Mouse (Mus musculus): ENCODE data around the gene Lrr1.
"Not testable (repeated sequence)": the region's sequence is repeated elsewhere in the genome, so short reads cannot be mapped to it uniquely, and the experiment has no call there.

The Lrr1 gene

GRCm38 (mm10) chr12:69168461-69169106 lies at the start of gene Lrr1:
Gene Lrr1, plus strand, starts transcription at chr12:69168814.
- DNase-seq (ENCODE audit: low read depth, low spot score), result peak; percentile 83

GRCm38 (mm10) chr12:69119908-69120307 lies 48.7 kb upstream of the Lrr1 start:
- no peak for DNase-seq (ENCODE audit: low read depth, low spot score)

DNA sequence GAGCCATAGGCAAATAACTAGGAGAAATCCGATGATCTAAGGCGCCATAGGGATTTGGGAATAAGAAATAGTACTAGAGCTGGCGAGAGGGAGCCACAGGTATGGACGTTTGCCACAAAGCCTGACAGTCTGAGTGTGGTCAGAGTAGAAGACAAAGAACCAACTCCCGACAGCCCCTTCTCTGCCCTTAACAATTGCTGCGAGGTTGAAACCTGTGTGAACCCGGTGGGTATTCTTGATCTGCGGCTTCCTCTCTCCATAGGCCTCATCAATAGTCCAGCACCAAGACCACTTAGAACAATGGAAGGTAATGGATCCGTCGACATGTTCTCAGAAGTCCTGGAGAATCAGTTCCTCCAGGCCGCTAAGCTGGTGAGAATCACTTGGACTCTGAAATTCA lies 45.8 kb upstream of the Lrr1 start:
- DNase-seq (ENCODE audit: low read depth, low spot score), result no peak

DNA sequence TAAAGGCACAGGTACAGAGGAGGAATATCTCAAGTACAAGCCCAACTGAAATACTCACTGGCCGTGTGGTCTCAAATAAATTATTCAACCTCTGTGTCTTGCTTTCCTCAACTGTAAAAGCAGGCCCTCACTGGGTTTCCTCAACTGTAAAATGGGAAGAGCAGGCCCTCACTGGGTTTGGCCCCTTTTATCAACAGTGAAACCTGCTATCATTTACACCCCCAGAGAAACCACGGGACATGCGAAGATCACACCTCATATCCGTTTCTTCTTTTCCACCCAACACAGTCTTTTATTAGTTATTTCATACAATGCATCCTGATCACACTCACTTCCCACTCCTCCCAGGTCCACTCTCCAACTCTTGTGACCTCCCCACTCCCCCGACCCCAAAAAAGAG lies 43.5 kb upstream of the Lrr1 start:
- DNase-seq (ENCODE audit: low read depth, low spot score), result no peak

DNA sequence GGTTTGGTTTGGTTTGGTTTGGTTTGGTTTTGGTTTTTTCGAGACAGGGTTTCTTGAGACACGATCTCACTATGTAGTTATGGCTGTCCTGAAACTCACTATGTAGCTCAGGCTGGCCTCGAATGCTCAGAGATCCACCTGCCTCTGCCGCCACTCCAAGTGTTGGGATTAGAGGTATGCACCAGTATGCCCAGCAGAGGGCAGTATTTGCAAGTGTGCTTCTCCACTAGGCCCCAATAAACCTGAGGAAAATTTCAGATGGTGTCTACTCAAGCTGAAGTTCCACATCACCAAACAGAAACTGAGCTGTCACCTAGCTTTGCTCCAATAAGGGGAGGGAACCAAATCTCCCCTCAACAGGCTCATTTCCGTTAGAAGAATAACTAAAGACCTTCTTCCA lies 41.4 kb upstream of the Lrr1 start:
- DNase-seq (ENCODE audit: low read depth, low spot score), result peak; percentile 50

DNA sequence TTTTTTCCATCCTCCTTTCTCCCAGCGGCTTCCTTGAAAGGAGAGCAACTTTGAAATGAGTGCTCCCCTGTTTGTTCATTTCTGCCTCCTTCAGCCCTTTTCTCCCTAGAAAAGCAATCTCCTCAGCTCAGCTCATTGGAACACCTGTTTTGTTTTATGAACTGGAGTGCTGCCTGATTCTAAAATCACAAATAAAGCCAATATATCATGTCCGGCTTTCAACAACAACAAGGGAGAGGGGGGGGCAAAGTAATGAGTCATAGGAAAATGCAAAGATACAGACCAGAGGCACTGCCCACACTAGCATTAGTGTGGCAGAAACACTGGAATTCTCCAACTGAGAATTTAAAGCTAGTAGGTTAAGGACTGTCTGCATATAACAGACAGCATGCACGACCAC lies 41.0 kb upstream of the Lrr1 start:
- no peak for DNase-seq (ENCODE audit: low read depth, low spot score)

GRCm38 (mm10) chr12:69129634-69130310 lies 38.8 kb upstream of the Lrr1 start:
- no peak for DNase-seq (ENCODE audit: low read depth, low spot score)

DNA sequence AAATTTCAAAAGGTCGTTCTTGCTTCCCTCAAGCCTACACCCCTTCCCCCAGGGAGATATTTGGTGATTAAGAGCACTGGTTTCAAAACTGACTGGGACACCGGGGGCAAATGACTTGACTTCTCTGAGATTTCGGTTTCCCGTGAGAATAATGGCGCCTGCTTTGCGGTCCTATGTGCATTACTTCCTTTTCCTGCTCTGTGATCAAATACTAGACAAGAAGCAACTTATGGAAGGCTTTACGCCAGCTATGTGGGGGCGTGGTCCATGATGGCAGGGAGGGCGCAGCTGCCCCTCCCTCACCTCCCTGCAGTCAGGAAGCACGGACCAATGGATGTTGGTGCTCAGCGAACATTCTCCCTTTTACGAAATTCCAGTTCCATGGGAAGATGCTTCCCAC lies 38.1 kb upstream of the Lrr1 start:
- DNase-seq (ENCODE audit: low read depth, low spot score), result no peak

DNA sequence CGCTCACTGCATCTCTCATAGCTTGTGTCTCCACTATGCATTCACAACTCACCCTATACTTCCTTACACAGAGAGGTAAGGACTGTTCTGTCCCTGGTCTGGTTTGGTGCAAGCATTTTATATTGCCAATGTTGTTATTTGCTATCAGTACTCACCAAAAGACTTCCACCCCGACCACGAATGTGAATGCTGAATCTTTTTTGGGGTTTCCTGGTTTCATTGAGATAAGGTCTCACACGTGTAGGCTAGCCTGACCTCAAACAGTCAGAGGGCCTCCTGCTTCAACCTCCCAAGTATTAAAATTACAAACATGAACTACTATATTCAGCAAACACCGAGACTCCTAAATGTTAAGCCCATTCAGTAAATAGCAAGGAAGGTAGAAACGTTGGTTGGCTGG lies 37.3 kb upstream of the Lrr1 start:
- DNase-seq (ENCODE audit: low read depth, low spot score), result no peak

DNA sequence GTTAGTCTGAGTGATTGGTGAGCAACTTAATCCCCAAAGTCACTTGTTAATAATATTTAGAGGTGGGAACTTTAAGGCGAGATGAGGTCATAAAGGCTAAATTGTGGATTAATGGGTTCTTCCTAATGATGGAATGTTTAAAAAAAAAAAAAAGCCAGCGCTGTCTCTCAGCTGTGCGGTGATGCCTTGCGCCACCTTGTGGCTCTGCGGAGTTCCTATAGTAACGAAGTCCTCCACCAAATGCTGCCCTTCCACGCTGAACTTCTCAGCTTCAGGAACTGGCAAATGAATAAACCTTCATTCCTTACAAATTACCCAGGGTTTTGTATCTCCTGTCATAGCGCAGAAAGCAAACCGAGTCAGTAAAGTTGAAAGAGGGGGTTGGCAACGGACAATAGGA lies 36.6 kb upstream of the Lrr1 start:
- no peak for DNase-seq (ENCODE audit: low read depth, low spot score)

GRCm38 (mm10) chr12:69139201-69139600 lies 29.4 kb upstream of the Lrr1 start:
- no peak for DNase-seq (ENCODE audit: low read depth, low spot score)

GRCm38 (mm10) chr12:69139841-69140240 lies 28.8 kb upstream of the Lrr1 start:
- DNase-seq (ENCODE audit: low read depth, low spot score), result no peak

DNA sequence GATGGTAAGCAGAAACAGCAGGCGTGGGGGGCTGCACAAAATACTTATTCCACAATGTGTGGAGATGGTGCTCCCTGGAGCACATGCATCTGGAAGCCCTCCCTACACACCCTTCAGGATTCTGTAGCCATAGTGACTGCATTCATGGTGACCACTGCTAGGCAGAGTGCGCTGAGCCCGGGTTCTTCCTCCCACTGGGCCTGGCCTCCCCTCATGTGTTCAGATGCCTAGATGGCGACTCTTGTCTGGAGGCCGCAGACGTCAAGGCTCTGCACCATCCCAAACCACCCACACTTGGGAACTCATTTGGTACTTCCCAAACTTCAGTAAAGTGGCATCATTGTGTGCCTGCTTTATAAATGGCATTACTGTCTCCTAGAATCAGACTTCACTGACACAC lies 25.2 kb upstream of the Lrr1 start:
- DNase-seq (ENCODE audit: low read depth, low spot score), result no peak

DNA sequence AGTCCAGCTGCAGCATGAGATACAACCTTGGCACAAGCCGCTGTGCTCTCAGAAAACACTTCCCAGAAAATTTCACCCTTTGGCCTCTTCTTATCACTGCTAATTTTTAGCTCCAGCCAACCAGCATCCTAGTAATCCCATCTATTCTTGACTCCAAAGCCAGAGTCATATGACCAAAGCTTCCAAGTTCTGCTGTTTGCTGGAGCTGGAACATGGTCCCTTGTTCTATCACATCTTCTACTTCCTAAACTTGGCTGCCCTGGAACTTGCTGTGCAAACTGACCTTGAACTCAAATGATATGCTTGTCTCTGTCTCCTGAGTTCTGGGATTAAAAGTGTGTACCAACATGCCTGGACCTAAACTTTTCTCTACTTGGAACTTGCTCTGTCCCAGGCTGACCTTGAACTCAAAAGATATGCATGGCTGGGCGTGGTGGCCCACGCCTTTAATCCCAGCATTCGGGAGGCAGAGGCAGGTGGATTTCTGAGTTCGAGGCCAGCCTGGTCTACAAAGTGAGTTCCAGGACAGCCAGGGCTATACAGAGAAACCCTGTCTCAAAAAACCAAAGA lies 21.4 kb upstream of the Lrr1 start:
- DNase-seq (ENCODE audit: low read depth, low spot score), result no peak

- DNase-seq (ENCODE audit: low read depth, low spot score), result no peak
Observed at GRCm38 (mm10) chr12:69150049-69150448, 18.6 kb upstream of the Lrr1 start.

DNA sequence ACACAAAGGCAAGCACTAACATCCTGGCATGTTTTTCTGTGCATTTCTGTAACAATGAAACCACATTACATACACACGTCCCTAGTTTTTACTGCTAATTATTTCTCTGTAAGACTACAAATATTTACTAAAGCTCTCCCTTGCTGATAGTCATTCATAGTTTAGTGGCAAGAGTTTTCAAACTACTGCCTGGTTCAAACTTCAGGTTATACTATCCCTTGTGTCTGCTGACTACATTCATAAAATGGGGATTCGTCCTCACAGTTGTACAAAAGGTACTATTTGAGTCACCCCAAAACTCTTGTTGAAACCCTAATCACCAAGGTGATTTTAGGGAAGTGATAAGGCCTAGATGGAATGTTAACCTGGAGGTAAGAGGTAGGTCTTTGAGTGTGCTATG lies 12.7 kb upstream of the Lrr1 start:
- no peak for DNase-seq (ENCODE audit: low read depth, low spot score)

DNA sequence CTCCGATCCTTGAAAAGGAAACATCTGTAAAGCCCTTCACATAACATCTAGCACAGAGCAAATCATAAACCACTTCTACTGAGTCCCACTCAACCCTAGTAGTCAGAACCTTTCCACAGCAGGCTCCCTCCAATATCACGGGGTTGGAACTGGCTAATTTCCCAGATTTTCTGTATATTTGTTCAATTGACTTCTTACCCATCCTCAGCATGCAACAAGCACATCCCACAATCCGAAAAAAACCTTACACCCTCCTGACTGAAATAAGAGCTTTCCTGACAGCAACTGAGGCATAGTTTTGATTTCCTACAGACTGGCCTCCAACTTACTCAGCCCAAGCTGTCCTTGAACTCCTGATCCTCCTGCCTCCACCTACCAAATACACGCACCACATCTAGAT lies 12.2 kb upstream of the Lrr1 start:
- no peak for DNase-seq (ENCODE audit: low read depth, low spot score)

- peak; percentile 50 for DNase-seq (ENCODE audit: low read depth, low spot score)
Observed at GRCm38 (mm10) chr12:69157107-69157506, 11.5 kb upstream of the Lrr1 start.

DNA sequence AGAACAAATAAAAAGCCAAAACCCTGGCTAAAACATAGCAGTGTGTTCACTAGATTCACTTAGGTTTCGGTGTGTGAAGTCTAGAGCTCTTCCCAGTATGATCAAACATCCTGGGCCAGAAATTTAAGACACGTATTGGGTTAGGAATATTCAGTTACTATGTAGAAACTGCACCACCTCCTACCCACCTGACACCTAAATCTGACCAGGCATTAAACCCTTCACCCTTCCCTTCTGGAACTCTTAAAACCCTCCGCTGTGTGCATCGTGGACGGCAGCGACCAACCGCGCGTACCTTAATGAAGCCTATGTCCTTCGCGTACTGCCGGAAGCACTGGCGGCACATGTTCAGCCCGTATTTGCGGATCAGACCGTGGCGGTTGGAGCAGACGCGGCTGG lies 10.2 kb upstream of the Lrr1 start:
- peak; percentile 30 for DNase-seq (ENCODE audit: low read depth, low spot score)

DNA sequence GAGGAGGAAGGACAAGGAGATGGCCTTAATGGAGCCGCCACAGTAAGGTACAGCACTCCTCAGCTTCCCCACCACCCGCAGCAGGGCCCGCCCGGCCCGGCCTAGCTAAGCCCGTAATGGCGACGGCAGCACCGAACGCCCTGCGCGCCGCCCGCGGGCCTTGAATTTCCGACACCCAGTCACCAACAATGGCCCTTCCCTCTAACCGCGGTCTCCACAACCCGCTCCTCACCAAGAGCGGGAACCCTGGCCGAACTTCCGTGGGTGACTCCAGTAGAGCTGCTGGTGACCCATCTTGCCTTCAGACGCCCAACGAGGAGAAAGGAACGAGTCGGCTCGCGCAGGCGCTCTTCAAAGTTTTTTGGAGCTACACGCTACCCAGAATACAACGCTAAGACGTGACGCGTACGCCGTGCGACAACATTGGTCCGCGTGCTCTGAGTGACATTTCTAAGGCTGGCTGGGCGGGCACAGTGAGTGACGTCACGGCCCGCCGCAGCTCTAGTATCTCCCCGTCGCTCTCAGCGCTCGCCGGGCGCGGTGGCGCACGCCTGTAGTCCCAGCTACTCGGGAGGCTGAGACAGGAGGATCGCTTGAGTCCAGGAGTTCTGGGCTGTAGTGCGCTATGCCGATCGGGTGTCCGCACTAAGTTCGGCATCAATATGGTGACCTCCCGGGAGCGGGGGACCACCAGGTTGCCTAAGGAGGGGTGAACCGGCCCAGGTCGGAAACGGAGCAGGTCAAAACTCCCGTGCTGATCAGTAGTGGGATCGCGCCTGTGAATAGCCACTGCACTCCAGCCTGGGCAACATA lies 9.6 kb upstream of the Lrr1 start, which contains the start of gene Rps29:
Rps29 (minus strand) TSS at position 422 of the 813 bp plus-strand sequence.
- peak; percentile 99 for DNase-seq (ENCODE audit: low read depth, low spot score)

DNA sequence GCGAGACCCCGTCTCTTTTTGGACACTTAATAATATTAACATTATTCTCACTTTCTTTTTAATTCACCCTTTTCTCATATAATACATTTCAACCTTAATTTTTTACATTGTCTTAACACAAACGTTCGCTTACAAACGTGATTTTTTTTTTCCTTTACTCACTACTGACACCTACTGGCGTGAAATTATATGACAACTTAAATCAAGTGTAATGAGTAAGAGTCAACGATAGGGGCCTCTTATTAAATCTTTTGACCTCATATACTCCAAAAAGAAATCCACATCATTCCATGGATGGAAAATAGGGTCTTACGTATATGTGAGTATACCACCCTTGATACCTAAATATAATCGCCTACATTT lies 9.1 kb upstream of the Lrr1 start:
- peak; percentile 86 for DNase-seq (ENCODE audit: low read depth, low spot score)

DNA sequence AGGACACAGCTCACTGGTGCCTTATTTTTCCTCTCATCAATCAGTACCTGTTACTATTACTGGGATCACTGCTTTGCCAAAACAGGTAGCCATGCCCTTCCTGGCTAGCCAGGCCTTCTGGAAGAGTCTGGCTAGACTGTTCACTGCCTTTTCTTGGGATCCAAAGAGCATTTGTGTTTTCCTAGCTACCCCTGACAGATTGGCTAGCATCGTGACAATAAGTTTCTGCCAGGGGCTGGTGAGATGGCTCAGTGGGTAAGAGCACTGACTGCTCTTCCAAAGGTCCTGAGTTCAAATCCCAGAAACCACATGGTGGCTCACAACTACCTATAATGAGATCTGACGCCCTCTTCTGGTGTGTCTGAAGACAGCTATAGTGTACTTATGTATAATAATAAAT lies 7.9 kb upstream of the Lrr1 start:
- not testable (repeated sequence) for DNase-seq (ENCODE audit: low read depth, low spot score)
